Mouse (Mus musculus) kidney, adult 2 months (tissue): Measurements from ENCODE around the gene Prkg1.

Source experiments
- CTCF ChIP-seq: fragments of 200-500 bp; conservative IDR thresholded peaks from 2 replicates; pipeline ENCODE4 v1.5.1; 2011; ENCODE audit warnings: low read depth, mild to moderate bottlenecking, control low read depth, low read length, moderate library complexity, mixed read lengths; ENCODE audit not compliant: insufficient read depth, insufficient read length
- POLR2A ChIP-seq: fragments of 200-500 bp; IDR thresholded peaks from one replicate; pipeline ENCODE4 v1.6.1; 2011; ENCODE audit warnings: low read depth, low read length, control low read depth

DNA sequence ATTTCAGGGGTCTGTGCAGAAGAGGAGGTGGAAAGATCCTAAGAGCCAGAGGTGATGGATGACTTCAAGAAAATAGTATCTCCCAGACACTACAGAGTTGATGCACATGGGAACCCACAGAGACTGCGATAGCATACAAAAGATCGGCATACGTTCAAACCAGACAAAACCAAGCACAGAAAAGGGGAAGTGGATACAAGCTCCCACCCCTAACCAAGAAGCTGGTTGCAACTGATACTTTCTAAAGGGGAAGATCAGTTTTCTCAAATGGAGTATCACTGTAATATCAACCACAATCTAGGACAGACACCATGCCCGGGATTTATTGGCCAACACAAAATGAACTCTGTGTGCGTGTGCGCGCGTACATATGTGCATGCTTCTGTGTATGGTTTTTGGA lies 162.3 kb downstream of the Prkg1 start:
- TF ChIP-seq CTCF, result no peak
- TF ChIP-seq POLR2A, result no peak
